Comparison of ENCODE assay signal across 20 mouse cellular contexts in the genomic region with DNA sequence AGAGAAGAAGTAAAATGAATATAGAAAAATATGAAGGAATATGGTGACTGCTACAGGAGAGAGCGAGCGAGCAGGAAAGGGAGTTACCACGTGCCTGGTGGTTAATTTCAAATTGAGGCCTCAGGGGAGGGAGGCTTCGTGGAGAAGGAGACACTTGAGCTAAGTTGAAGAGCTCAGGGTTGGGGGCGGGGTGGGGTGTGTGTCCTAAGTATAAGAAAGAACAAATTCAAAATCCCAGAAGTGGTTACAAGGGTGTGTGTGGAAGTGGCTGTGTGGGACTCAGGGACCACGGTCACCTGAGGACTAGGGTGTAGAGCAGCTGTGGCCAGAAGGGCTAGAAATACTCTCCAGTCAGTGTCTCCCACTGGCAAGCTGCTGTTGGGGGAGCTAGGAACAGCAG. TPM values are rescaled to one million over a fixed set of nuclear protein-coding genes. Genes with fewer than 3 reads are reported as not detected.
DNase-seq lines count a peak whose midpoint lies in the region; ATAC-seq and TF ChIP-seq lines count a peak whose summit lies in the region.
"Had no signal": no experiment of that assay in that cellular context is flagged by ENCODE, and none has a peak within 500 bp of the region (broad histone marks: within the 10 kb centered on the region; RNA-seq: fewer than 3 reads in every experiment).

No protein-coding gene starts in this region.

- H3K27ac ChIP-seq in heart, embryonic 10.5 days, result peak overlapping the region; percentile 83
- no peak overlapping the region for H3K27ac ChIP-seq in liver, embryonic 13.5 days
- H3K27ac ChIP-seq in hindbrain, postnatal 0 days, result no peak overlapping the region
- H3K27ac ChIP-seq in midbrain, postnatal 0 days (ENCODE audit: low read depth, low read length), result no peak overlapping the region
- H3K27ac ChIP-seq: heart, embryonic 15.5 days; hindbrain, embryonic 14.5 days; neural tube, embryonic 12.5 days had no signal

- no peak for DNase-seq in heart, embryonic 10.5 days (ENCODE audit: low spot score)
- no peak for DNase-seq in heart, postnatal 36 days
- no peak for DNase-seq in liver, embryonic 13.5 days
- peak; percentile 65 for DNase-seq in lung, postnatal 10 days
- DNase-seq in urinary bladder, postnatal 4 days (ENCODE audit: low spot score in 2 of 2), result no peak
- DNase-seq in hindbrain, postnatal 0 days (ENCODE audit: low spot score), result no peak
- DNase-seq in midbrain, postnatal 0 days (ENCODE audit: low spot score), result no peak
- DNase-seq: cerebellum, postnatal 25 days; gastrocnemius, postnatal 36 days; kidney, adult 8-10 months; left cerebral cortex, postnatal 4 days; right cerebral cortex, postnatal 4 days; thymus, adult 2 months had no signal

- H3K4me3 ChIP-seq in heart, embryonic 10.5 days, result no peak overlapping the region
- 0 out of 2 replicates have a peak overlapping the region, but pooled peaks have one; percentile 17 for H3K4me3 ChIP-seq in E14TG2a.4 (replicated peaks; ENCODE audit: low read length)
- H3K4me3 ChIP-seq in liver, embryonic 13.5 days (replicated peaks), result no peak overlapping the region
- H3K4me3 ChIP-seq in hindbrain, postnatal 0 days (ENCODE audit: low read length), result no peak overlapping the region
- H3K4me3 ChIP-seq in midbrain, postnatal 0 days (ENCODE audit: low read depth, low read length), result no peak overlapping the region
- H3K4me3 ChIP-seq: heart, embryonic 15.5 days; neural tube, embryonic 12.5 days had no signal

- H3K9me3 ChIP-seq in heart, embryonic 10.5 days, result no peaks in the 10 kb centered on the region
- no peaks in the 10 kb centered on the region for H3K9me3 ChIP-seq in E14TG2a.4 (ENCODE audit: low read length)
- H3K9me3 ChIP-seq in liver, embryonic 13.5 days (replicated peaks), result no peaks in the 10 kb centered on the region
- H3K9me3 ChIP-seq in hindbrain, postnatal 0 days (ENCODE audit: low read length), result no peaks in the 10 kb centered on the region
- H3K9me3 ChIP-seq in midbrain, postnatal 0 days (ENCODE audit: low read length), result no peaks in the 10 kb centered on the region
- H3K9me3 ChIP-seq: heart, embryonic 15.5 days; neural tube, embryonic 12.5 days had no signal

- ATAC-seq in liver, embryonic 13.5 days (ENCODE audit: low read depth), result no peak; the same call in 1 of the 2 replicates
- ATAC-seq in hindbrain, postnatal 0 days, result no peak
- ATAC-seq in midbrain, postnatal 0 days (ENCODE audit: low FRiP score), result no peak
- ATAC-seq: midbrain, embryonic 16.5 days had no signal

- TF ChIP-seq CTCF in E14TG2a.4 (conservative IDR thresholded peaks at IDR 0.05; ENCODE audit: low read length), result no peak
- no peak for TF ChIP-seq CTCF in hindbrain, postnatal 0 days (IDR thresholded peaks at IDR 0.05; ENCODE audit: low read depth)
- no peak for TF ChIP-seq CTCF in midbrain, postnatal 0 days (IDR thresholded peaks at IDR 0.05)

- peak overlapping the region; percentile 7; the same call in 1 of the 2 replicates for H3K9ac ChIP-seq in liver, embryonic 13.5 days
- no peak overlapping the region for H3K9ac ChIP-seq in hindbrain, postnatal 0 days (replicated peaks; ENCODE audit: low read length)
- no peak overlapping the region for H3K9ac ChIP-seq in midbrain, postnatal 0 days (replicated peaks; ENCODE audit: low read length, poor library complexity, severe bottlenecking)
- H3K9ac ChIP-seq: heart, embryonic 15.5 days; hindbrain, embryonic 14.5 days; neural tube, embryonic 12.5 days had no signal

- intact Hi-C loops in heart, postnatal 36 days (cut with DNase I), result no loop called here

- no peaks in the 10 kb centered on the region for H3K36me3 ChIP-seq in heart, embryonic 10.5 days
- H3K36me3 ChIP-seq in E14TG2a.4 (ENCODE audit: insufficient read depth, low read length), result no peaks in the 10 kb centered on the region
- H3K36me3 ChIP-seq in liver, embryonic 13.5 days, result no peaks in the 10 kb centered on the region
- H3K36me3 ChIP-seq in hindbrain, postnatal 0 days (ENCODE audit: insufficient read depth, low read length), result no peaks in the 10 kb centered on the region
- H3K36me3 ChIP-seq in midbrain, postnatal 0 days (ENCODE audit: insufficient read depth, low read length), result no peaks in the 10 kb centered on the region
- H3K36me3 ChIP-seq: heart, embryonic 15.5 days; neural tube, embryonic 12.5 days had no signal

- H3K4me2 ChIP-seq in liver, embryonic 13.5 days, result peak overlapping the region; percentile 73
- no peak overlapping the region for H3K4me2 ChIP-seq in hindbrain, postnatal 0 days (ENCODE audit: low read depth, low read length)
- H3K4me2 ChIP-seq in midbrain, postnatal 0 days (ENCODE audit: low read depth, low read length, poor library complexity, severe bottlenecking), result no peak overlapping the region
- H3K4me2 ChIP-seq: heart, embryonic 15.5 days; hindbrain, embryonic 14.5 days; neural tube, embryonic 12.5 days had no signal

- 53% methylated on average over 6 of the region's 6 CpGs for WGBS in heart, embryonic 10.5 days
- 34% methylated on average over 6 of the region's 6 CpGs for WGBS in liver, embryonic 13.5 days (ENCODE audit: insufficient replicate concordance)
- WGBS in hindbrain, postnatal 0 days, result 78% methylated on average over 6 of the region's 6 CpGs
- 79% methylated on average over 6 of the region's 6 CpGs for WGBS in midbrain, postnatal 0 days

- H3K27me3 ChIP-seq in heart, embryonic 10.5 days (ENCODE audit: insufficient read depth, poor library complexity, severe bottlenecking), result no peaks in the 10 kb centered on the region
- H3K27me3 ChIP-seq in E14TG2a.4 (ENCODE audit: insufficient read depth, low read length), result peaks cover 7% of the 10 kb centered on the region; the same call in 1 of the 2 replicates
- no peaks in the 10 kb centered on the region for H3K27me3 ChIP-seq in liver, embryonic 13.5 days
- no peaks in the 10 kb centered on the region for H3K27me3 ChIP-seq in hindbrain, postnatal 0 days (ENCODE audit: insufficient read depth, low read length)
- no peaks in the 10 kb centered on the region for H3K27me3 ChIP-seq in midbrain, postnatal 0 days (ENCODE audit: insufficient read depth, low read length)
- H3K27me3 ChIP-seq: heart, embryonic 15.5 days had no signal

- peaks cover 50% of the 10 kb centered on the region for H3K4me1 ChIP-seq in heart, embryonic 10.5 days
- peaks cover 51% of the 10 kb centered on the region for H3K4me1 ChIP-seq in E14TG2a.4 (replicated peaks; ENCODE audit: low read depth, low read length)
- H3K4me1 ChIP-seq in liver, embryonic 13.5 days (replicated peaks), result peaks cover 55% of the 10 kb centered on the region
- H3K4me1 ChIP-seq in hindbrain, postnatal 0 days (ENCODE audit: insufficient read depth, low read length), result peaks cover 6% of the 10 kb centered on the region; the same call in 1 of the 2 replicates
- H3K4me1 ChIP-seq in midbrain, postnatal 0 days (ENCODE audit: insufficient read depth, low read length), result peaks cover 2% of the 10 kb centered on the region; the same call in 1 of the 2 replicates

RNA-seq across cellular contexts. Expression of a gene that starts 38.7 kb away (rescaled TPM):
- polyA plus RNA-seq in heart, embryonic 10.5 days (2016; fragmentation: Nextera tagmentation; extraction: Ambion mirVana), result not detected in 2 replicates
- not detected for total RNA-seq in heart, postnatal 36 days (2021)
- polyA plus RNA-seq in liver, embryonic 13.5 days (2015; fragmentation: Nextera tagmentation; extraction: Ambion mirVana), result not detected in 2 replicates
- not detected in 2 replicates for total RNA-seq in hindbrain, postnatal 0 days (2014; rRNA removed)
- polyA plus RNA-seq in hindbrain, postnatal 0 days (2015; fragmentation: Nextera tagmentation; extraction: Ambion mirVana), result not detected in 2 replicates
- total RNA-seq in midbrain, postnatal 0 days (2014; rRNA removed), result not detected in 2 replicates
- polyA plus RNA-seq in midbrain, postnatal 0 days (2015; fragmentation: Nextera tagmentation; extraction: Ambion mirVana), result not detected in 2 replicates
- total RNA-seq: gastrocnemius, postnatal 36 days; left cerebral cortex, postnatal 4 days; megakaryocyte progenitor cell, adult 5-6 weeks had no signal
- polyA plus RNA-seq: heart, embryonic 15.5 days; hindbrain, embryonic 14.5 days; large intestine, adult 2 months; midbrain, embryonic 16.5 days; neural tube, embryonic 12.5 days; thymus, adult 2 months had no signal
